Mouse (Mus musculus): ENCODE measurements at regions not wholly inside any gene's neighbourhood (a gene's known extent, or its start where the extent isn't known, plus 50 kb on each side); places are given as distances from the start of the nearest gene placed in this dataset.

DNA sequence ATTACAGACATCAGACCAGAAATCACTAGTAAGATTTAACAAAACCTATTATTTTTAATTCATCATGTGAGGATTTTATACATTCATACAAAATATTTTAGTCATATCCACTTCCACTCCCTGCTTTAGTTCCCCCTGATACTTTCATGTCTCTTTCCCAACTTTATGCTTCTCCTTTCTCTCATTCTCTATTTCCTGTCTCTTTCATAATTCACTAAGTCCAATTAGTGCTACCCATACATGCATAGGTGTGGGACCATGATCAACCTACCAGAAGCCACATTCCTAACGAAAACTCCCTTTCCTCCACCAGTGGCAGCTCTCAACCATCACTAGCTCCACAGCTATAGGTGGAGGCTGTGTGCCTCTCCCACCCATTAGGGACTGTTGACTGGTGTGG lies 70.9 kb downstream of the Gm13691 start:
- TF ChIP-seq CTCF (IDR thresholded peaks at IDR 0.05; ENCODE audit: low read depth), result no peak
- TF ChIP-seq EP300 (IDR thresholded peaks at IDR 0.05; ENCODE audit: low read depth), result no peak

All from liver, postnatal 0 days (tissue).